Comparison of ENCODE assay signal across 11 mouse cellular contexts in the genomic region with DNA sequence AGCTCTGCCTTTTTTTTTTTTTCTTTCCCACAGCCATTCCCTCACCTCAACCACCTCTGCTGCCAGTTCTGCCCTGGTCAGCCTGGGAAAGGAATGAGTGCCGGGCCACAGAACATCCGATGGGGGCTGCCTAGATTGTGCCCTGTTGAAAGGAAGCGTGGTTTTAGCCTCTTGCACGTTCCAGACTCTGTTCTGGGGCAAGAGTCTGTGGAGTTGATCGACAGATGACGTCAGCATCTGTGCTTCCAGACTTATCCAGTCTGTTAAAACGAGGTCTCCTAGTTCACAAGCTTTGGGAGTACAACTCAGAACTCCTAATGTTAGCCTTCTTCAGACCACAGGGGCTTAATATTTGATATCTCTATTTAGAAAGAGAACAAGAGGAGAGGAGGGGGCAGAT. TPM values are rescaled to one million over a fixed set of nuclear protein-coding genes. Genes with fewer than 3 reads are reported as not detected.
A peak's percentile ranks its signal among the peaks of the same experiment; 100 is the strongest.
DNase-seq lines count a peak whose midpoint lies in the region; ATAC-seq and TF ChIP-seq lines count a peak whose summit lies in the region.
"Had no signal": no experiment of that assay in that cellular context is flagged by ENCODE, and none has a peak within 500 bp of the region (broad histone marks: within the 10 kb centered on the region; RNA-seq: fewer than 3 reads in every experiment).

No protein-coding gene starts in this region.

- H3K27ac ChIP-seq in cerebellum, adult 2 months (ENCODE audit: insufficient read depth, low read length): peak overlapping the region; percentile 38; the same call in 1 of the 2 replicates
- peak overlapping the region; percentile 31 for H3K27ac ChIP-seq in lung, embryonic 14.5 days (ENCODE audit: low read depth)
- peak overlapping the region; percentile 1; the same call in 1 of the 2 replicates for H3K27ac ChIP-seq in limb, embryonic 13.5 days
- peak overlapping the region; percentile 31; the same call in 1 of the 2 replicates for H3K27ac ChIP-seq in stomach, embryonic 15.5 days
- H3K27ac ChIP-seq: midbrain, embryonic 12.5 days had no signal

- no peak overlapping the region for H3K4me2 ChIP-seq in lung, embryonic 14.5 days
- H3K4me2 ChIP-seq in limb, embryonic 13.5 days (replicated peaks): no peak overlapping the region
- H3K4me2 ChIP-seq in stomach, embryonic 15.5 days: no peak overlapping the region
- H3K4me2 ChIP-seq: midbrain, embryonic 12.5 days had no signal

- no peaks in the 10 kb centered on the region for H3K27me3 ChIP-seq in cerebellum, adult 2 months (ENCODE audit: control insufficient read depth, insufficient read depth, low read length)
- no peaks in the 10 kb centered on the region for H3K27me3 ChIP-seq in lung, embryonic 14.5 days (ENCODE audit: insufficient read depth, low read length)
- no peaks in the 10 kb centered on the region for H3K27me3 ChIP-seq in limb, embryonic 13.5 days
- H3K27me3 ChIP-seq in stomach, embryonic 15.5 days (replicated peaks): no peaks in the 10 kb centered on the region
- H3K27me3 ChIP-seq: midbrain, embryonic 12.5 days had no signal

- no peak for ATAC-seq in lung, embryonic 14.5 days (ENCODE audit: insufficient read depth)
- no peak for ATAC-seq in limb, embryonic 13.5 days (ENCODE audit: low FRiP score, low read depth)
- ATAC-seq in stomach, embryonic 15.5 days (ENCODE audit: insufficient read depth, low FRiP score, low read depth): no peak
- ATAC-seq: forebrain, embryonic 14.5 days had no signal

- no peak for DNase-seq in cerebellum, adult 2 months
- no peak for DNase-seq in cerebellum, adult 9-11 months
- peak; percentile 9 for DNase-seq in lung, embryonic 14.5 days
- DNase-seq in lung, adult 2 months: no peak
- DNase-seq in spleen, postnatal 10 days (ENCODE audit: low spot score in 2 of 2): no peak
- DNase-seq in heart, postnatal 36 days: no peak
- DNase-seq: heart, adult 11 months had no signal

- intact Hi-C loops in heart, postnatal 36 days (cut with DNase I): no loop called here

- WGBS in cerebellum, adult 2 months: 58% methylated on average over 7 of the region's 7 CpGs
- WGBS in lung, embryonic 14.5 days: 64% methylated on average over 7 of the region's 7 CpGs
- WGBS in lung, adult 2 months: 48% methylated on average over 7 of the region's 7 CpGs
- WGBS in limb, embryonic 13.5 days: 68% methylated on average over 7 of the region's 7 CpGs
- 69% methylated on average over 7 of the region's 7 CpGs for WGBS in stomach, embryonic 15.5 days

- TF ChIP-seq POLR2A in cerebellum, adult 2 months (IDR thresholded peaks at IDR 0.05; ENCODE audit: borderline replicate concordance, insufficient read depth, low read length): no peak
- no peak for TF ChIP-seq POLR2A in lung, adult 2 months (IDR thresholded peaks at IDR 0.05; ENCODE audit: borderline replicate concordance, extremely low read depth, low read depth, low read length)

- peaks cover 3% of the 10 kb centered on the region; the same call in 1 of the 2 replicates for H3K4me1 ChIP-seq in cerebellum, adult 2 months (ENCODE audit: control insufficient read depth, insufficient read depth, low read length)
- no peaks in the 10 kb centered on the region for H3K4me1 ChIP-seq in lung, embryonic 14.5 days (ENCODE audit: insufficient read depth)
- peaks cover 3% of the 10 kb centered on the region; the same call in 1 of the 2 replicates for H3K4me1 ChIP-seq in lung, adult 2 months (ENCODE audit: control insufficient read depth, insufficient read depth, low read length)
- H3K4me1 ChIP-seq in limb, embryonic 13.5 days: peaks cover 11% of the 10 kb centered on the region
- peaks cover 3% of the 10 kb centered on the region; the same call in 1 of the 2 replicates for H3K4me1 ChIP-seq in stomach, embryonic 15.5 days

- no peaks in the 10 kb centered on the region for H3K36me3 ChIP-seq in lung, embryonic 14.5 days (ENCODE audit: insufficient read depth)
- no peaks in the 10 kb centered on the region for H3K36me3 ChIP-seq in limb, embryonic 13.5 days
- no peaks in the 10 kb centered on the region for H3K36me3 ChIP-seq in stomach, embryonic 15.5 days
- H3K36me3 ChIP-seq: midbrain, embryonic 12.5 days had no signal

- TF ChIP-seq CTCF in cerebellum, adult 2 months (IDR thresholded peaks at IDR 0.05; ENCODE audit: borderline replicate concordance, insufficient read depth, low read depth, low read length): no peak
- TF ChIP-seq CTCF in lung, embryonic 14.5 days (IDR thresholded peaks at IDR 0.05; ENCODE audit: low read depth): no peak
- TF ChIP-seq CTCF in lung, adult 2 months (IDR thresholded peaks at IDR 0.05; ENCODE audit: insufficient read depth, low read length): no peak

- H3K4me3 ChIP-seq in cerebellum, adult 2 months (replicated peaks; ENCODE audit: insufficient read depth, low read depth, low read length): no peak overlapping the region
- no peak overlapping the region for H3K4me3 ChIP-seq in lung, embryonic 14.5 days (ENCODE audit: low read depth, low read length)
- no peak overlapping the region for H3K4me3 ChIP-seq in lung, adult 2 months (replicated peaks; ENCODE audit: extremely low read depth, low read depth, low read length)
- H3K4me3 ChIP-seq in limb, embryonic 13.5 days: no peak overlapping the region
- no peak overlapping the region for H3K4me3 ChIP-seq in stomach, embryonic 15.5 days (replicated peaks)
- H3K4me3 ChIP-seq: midbrain, embryonic 12.5 days had no signal

- no peak overlapping the region for H3K9ac ChIP-seq in lung, embryonic 14.5 days
- H3K9ac ChIP-seq in limb, embryonic 13.5 days: no peak overlapping the region
- H3K9ac ChIP-seq in stomach, embryonic 15.5 days: no peak overlapping the region
- H3K9ac ChIP-seq: midbrain, embryonic 12.5 days had no signal

- H3K9me3 ChIP-seq in lung, embryonic 14.5 days (ENCODE audit: low read depth, low read length): no peaks in the 10 kb centered on the region
- H3K9me3 ChIP-seq in limb, embryonic 13.5 days: no peaks in the 10 kb centered on the region
- no peaks in the 10 kb centered on the region for H3K9me3 ChIP-seq in stomach, embryonic 15.5 days
- H3K9me3 ChIP-seq: midbrain, embryonic 12.5 days had no signal

RNA-seq across cellular contexts. Expression of a gene that starts 3.8 kb away (rescaled TPM):
- 936 and 1,078 TPM in 2 replicates for polyA plus RNA-seq in cerebellum, adult 2 months (2012; rRNA removed)
- polyA plus RNA-seq in lung, embryonic 14.5 days (2014; fragmentation: Nextera tagmentation; extraction: Ambion mirVana): 35.5 and 44.6 TPM in 2 replicates
- polyA plus RNA-seq in lung, adult 2 months (2012; rRNA removed): 569 and 855 TPM in 2 replicates
- 14.7 and 22.8 TPM in 2 replicates for polyA plus RNA-seq in limb, embryonic 13.5 days (2015; fragmentation: Nextera tagmentation; extraction: Ambion mirVana)
- polyA plus RNA-seq in stomach, embryonic 15.5 days (2015; fragmentation: Nextera tagmentation; extraction: Ambion mirVana): 195 and 466 TPM in 2 replicates
- total RNA-seq in heart, postnatal 36 days (2021): 10 to 100 TPM; 53.3 to 56.3 TPM

RNA-seq across cellular contexts. Expression of a gene that starts 4.0 kb away (rescaled TPM):
- 0.39 TPM in 1 of 2 replicates, not detected in the other for polyA plus RNA-seq in cerebellum, adult 2 months (2012; rRNA removed)
- 3.4 TPM in 1 of 2 replicates, not detected in the other for polyA plus RNA-seq in lung, embryonic 14.5 days (2014; fragmentation: Nextera tagmentation; extraction: Ambion mirVana)
- 0.08 and 0.27 TPM in 2 replicates for polyA plus RNA-seq in lung, adult 2 months (2012; rRNA removed)
- 1.2 and 1.3 TPM in 2 replicates for polyA plus RNA-seq in limb, embryonic 13.5 days (2015; fragmentation: Nextera tagmentation; extraction: Ambion mirVana)
- polyA plus RNA-seq in stomach, embryonic 15.5 days (2015; fragmentation: Nextera tagmentation; extraction: Ambion mirVana): 5.6 TPM in 1 of 2 replicates, not detected in the other
- 1 to 10 TPM; 6.7 to 8.7 TPM for total RNA-seq in heart, postnatal 36 days (2021)

RNA-seq across cellular contexts. Expression of a gene that starts 32.1 kb away (rescaled TPM):
- polyA plus RNA-seq in cerebellum, adult 2 months (2012; rRNA removed): 48.8 and 51.5 TPM in 2 replicates
- 63.5 and 68.2 TPM in 2 replicates for polyA plus RNA-seq in lung, embryonic 14.5 days (2014; fragmentation: Nextera tagmentation; extraction: Ambion mirVana)
- polyA plus RNA-seq in lung, adult 2 months (2012; rRNA removed): 49.1 and 52.5 TPM in 2 replicates
- polyA plus RNA-seq in limb, embryonic 13.5 days (2015; fragmentation: Nextera tagmentation; extraction: Ambion mirVana): 62.4 and 66.9 TPM in 2 replicates
- 51.6 and 59.3 TPM in 2 replicates for polyA plus RNA-seq in stomach, embryonic 15.5 days (2015; fragmentation: Nextera tagmentation; extraction: Ambion mirVana)
- 10 to 100 TPM; 16.0 to 16.6 TPM for total RNA-seq in heart, postnatal 36 days (2021)
